Mouse (Mus musculus): ENCODE measurements around the gene Ppp4c. TPM values are rescaled to one million over a fixed set of nuclear protein-coding genes. Genes with fewer than 3 reads are reported as not detected.

The Ppp4c gene
- polyA plus RNA-seq, 1 experiment = 189 TPM

DNA sequence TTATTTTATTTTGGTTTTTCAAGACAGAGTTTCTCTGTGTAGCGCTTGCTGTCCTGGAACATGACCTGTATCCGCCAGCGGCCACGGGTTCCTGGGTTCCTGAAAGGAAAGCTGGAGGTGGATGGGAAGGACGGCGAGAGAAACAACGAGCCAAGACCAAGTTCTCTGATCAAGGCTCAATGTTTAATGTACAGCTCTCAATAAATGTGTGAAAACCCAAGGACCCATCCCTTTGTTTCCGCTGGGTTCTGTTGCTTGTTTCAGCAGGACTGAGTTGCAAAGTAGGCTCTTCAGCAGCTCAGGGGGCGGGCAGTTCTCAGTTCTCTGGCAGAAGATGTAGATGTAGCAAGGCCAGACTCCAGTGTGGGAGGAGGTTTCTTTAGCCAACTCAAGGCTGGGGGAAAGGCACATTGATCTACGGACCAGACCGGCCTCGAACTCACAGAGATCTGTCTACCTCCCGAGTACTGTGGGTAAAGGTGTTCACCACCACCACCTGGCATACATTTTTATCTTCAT lies 50.3 kb downstream of the Ppp4c start:
- TF ChIP-seq MYOD1 (IDR thresholded peaks at IDR 0.05; ENCODE audit: control insufficient read depth, insufficient read length, low read depth) (no peak), CTCF (IDR thresholded peaks at IDR 0.05; ENCODE audit: control insufficient read depth, insufficient read depth, insufficient read length) (no peak), CEBPB (IDR thresholded peaks at IDR 0.05; ENCODE audit: low read depth) (no peak), FOSL1 (IDR thresholded peaks at IDR 0.05; ENCODE audit: insufficient read depth, low read length, poor library complexity, severe bottlenecking) (no peak), USF1 (IDR thresholded peaks at IDR 0.05; ENCODE audit: low read depth) (no peak), MYOG (IDR thresholded peaks at IDR 0.05; ENCODE audit: control insufficient read depth, extremely low read depth, insufficient read length) (no peak), MAX (IDR thresholded peaks at IDR 0.05) (no peak)
- H3K4me3 ChIP-seq (ENCODE audit: insufficient read depth, poor library complexity, severe bottlenecking) = no peak overlapping the region
- no peaks in the 10 kb centered on the region for H3K79me2 ChIP-seq (ENCODE audit: control insufficient read depth, insufficient read depth)
- H3K27me3 ChIP-seq (ENCODE audit: control insufficient read depth, insufficient read depth, insufficient read length) = peaks cover 10% of the 10 kb centered on the region
- no peaks in the 10 kb centered on the region for H3K79me3 ChIP-seq (ENCODE audit: low read depth)
- H3K36me3 ChIP-seq (ENCODE audit: control insufficient read depth, insufficient read depth) = no peaks in the 10 kb centered on the region
- no peak overlapping the region for H3ac ChIP-seq (ENCODE audit: control insufficient read depth, insufficient read length, low read depth)

DNA sequence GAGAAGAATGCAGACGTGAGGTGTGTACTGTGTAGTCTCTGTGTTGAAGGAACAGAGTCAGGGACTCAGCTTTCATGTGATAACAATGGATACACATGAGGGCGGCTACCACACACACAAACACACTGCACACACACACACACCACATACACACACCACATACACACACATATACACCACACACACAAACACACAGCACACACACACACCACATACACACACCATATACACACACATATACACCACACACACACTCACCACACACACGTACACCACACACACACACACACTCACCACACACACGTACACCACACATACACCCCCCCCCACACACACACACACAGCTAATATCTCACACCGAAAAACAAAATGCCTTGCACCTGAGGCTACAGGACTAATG lies 50.8 kb downstream of the Ppp4c start:
- Histone ChIP-seq H3K27me3 (ENCODE audit: control insufficient read depth, insufficient read depth, insufficient read length) (peaks cover 6% of the 10 kb centered on the region), H3K79me3 (ENCODE audit: low read depth) (no peaks in the 10 kb centered on the region), H3ac (ENCODE audit: control insufficient read depth, insufficient read length, low read depth) (no peak overlapping the region), H3K79me2 (ENCODE audit: control insufficient read depth, insufficient read depth) (no peaks in the 10 kb centered on the region), H3K4me3 (ENCODE audit: insufficient read depth, poor library complexity, severe bottlenecking) (no peak overlapping the region), H3K36me3 (ENCODE audit: control insufficient read depth, insufficient read depth) (no peaks in the 10 kb centered on the region)
- TF ChIP-seq CEBPB (IDR thresholded peaks at IDR 0.05; ENCODE audit: low read depth) (no peak), MYOG (IDR thresholded peaks at IDR 0.05; ENCODE audit: control insufficient read depth, extremely low read depth, insufficient read length) (no peak), FOSL1 (IDR thresholded peaks at IDR 0.05; ENCODE audit: insufficient read depth, low read length, poor library complexity, severe bottlenecking) (no peak), MAX (IDR thresholded peaks at IDR 0.05) (no peak), CTCF (IDR thresholded peaks at IDR 0.05; ENCODE audit: control insufficient read depth, insufficient read depth, insufficient read length) (no peak), MYOD1 (IDR thresholded peaks at IDR 0.05; ENCODE audit: control insufficient read depth, insufficient read length, low read depth) (no peak), USF1 (IDR thresholded peaks at IDR 0.05; ENCODE audit: low read depth) (no peak)

GRCm38 (mm10) chr7:126740977-126741376 lies 51.3 kb downstream of the Ppp4c start:
- no peaks in the 10 kb centered on the region for H3K79me2 ChIP-seq (ENCODE audit: control insufficient read depth, insufficient read depth)
- H3K36me3 ChIP-seq (ENCODE audit: control insufficient read depth, insufficient read depth) = no peaks in the 10 kb centered on the region
- TF ChIP-seq MYOD1 (IDR thresholded peaks at IDR 0.05; ENCODE audit: control insufficient read depth, insufficient read length, low read depth) (no peak), MAX (IDR thresholded peaks at IDR 0.05) (no peak), MYOG (IDR thresholded peaks at IDR 0.05; ENCODE audit: control insufficient read depth, extremely low read depth, insufficient read length) (no peak), CEBPB (IDR thresholded peaks at IDR 0.05; ENCODE audit: low read depth) (no peak)
- H3ac ChIP-seq (ENCODE audit: control insufficient read depth, insufficient read length, low read depth) = no peak overlapping the region
- H3K79me3 ChIP-seq (ENCODE audit: low read depth) = no peaks in the 10 kb centered on the region
- no peak overlapping the region for H3K4me3 ChIP-seq (ENCODE audit: insufficient read depth, poor library complexity, severe bottlenecking)
- H3K27me3 ChIP-seq (ENCODE audit: control insufficient read depth, insufficient read depth, insufficient read length) = peaks cover 2% of the 10 kb centered on the region

DNA sequence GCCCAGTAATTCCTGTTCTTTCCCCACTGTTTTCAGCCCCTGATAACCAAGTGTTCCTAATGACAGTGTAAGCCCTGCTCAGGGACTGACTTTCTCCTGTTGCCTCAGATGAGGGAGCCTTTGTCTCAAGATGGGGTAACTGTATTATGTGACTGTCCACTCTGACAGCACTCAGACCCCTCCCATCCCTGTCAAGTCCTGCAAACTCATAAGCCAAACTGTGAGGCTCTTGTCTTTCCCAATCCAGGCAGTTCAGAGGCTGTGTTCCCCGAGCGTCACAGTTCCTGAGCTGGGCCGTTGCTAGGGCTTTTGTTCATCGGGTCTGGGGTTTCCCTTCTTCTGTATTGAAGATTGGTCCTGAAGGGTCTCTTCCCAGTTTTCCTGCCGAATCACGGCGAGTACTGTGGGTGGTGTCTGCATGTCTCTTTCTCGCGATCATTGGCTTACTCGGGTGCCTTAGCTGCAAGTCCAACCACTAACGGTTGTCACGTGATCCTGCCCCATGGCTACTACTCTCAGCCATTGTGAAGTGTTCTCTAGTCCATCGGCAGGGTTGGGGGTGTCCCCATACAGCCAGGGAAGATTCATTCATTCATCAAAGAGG lies 52.1 kb downstream of the Ppp4c start:
- Histone ChIP-seq H3K36me3 (ENCODE audit: control insufficient read depth, insufficient read depth) (no peaks in the 10 kb centered on the region), H3K79me3 (ENCODE audit: low read depth) (no peaks in the 10 kb centered on the region), H3K79me2 (ENCODE audit: control insufficient read depth, insufficient read depth) (no peaks in the 10 kb centered on the region), H3K4me3 (ENCODE audit: insufficient read depth, poor library complexity, severe bottlenecking) (no peak overlapping the region), H3ac (ENCODE audit: control insufficient read depth, insufficient read length, low read depth) (no peak overlapping the region), H3K27me3 (ENCODE audit: control insufficient read depth, insufficient read depth, insufficient read length) (no peaks in the 10 kb centered on the region)
- TF ChIP-seq FOSL1 (IDR thresholded peaks at IDR 0.05; ENCODE audit: insufficient read depth, low read length, poor library complexity, severe bottlenecking) = no peak
- TF ChIP-seq CTCF (IDR thresholded peaks at IDR 0.05; ENCODE audit: control insufficient read depth, insufficient read depth, insufficient read length) = no peak
- no peak for TF ChIP-seq MYOG (IDR thresholded peaks at IDR 0.05; ENCODE audit: control insufficient read depth, extremely low read depth, insufficient read length)
- no peak for TF ChIP-seq MYOD1 (IDR thresholded peaks at IDR 0.05; ENCODE audit: control insufficient read depth, insufficient read length, low read depth)
- no peak for TF ChIP-seq MAX (IDR thresholded peaks at IDR 0.05)
- no peak for TF ChIP-seq USF1 (IDR thresholded peaks at IDR 0.05; ENCODE audit: low read depth)
- TF ChIP-seq CEBPB (IDR thresholded peaks at IDR 0.05; ENCODE audit: low read depth) = no peak

- TF ChIP-seq FOSL1 (IDR thresholded peaks at IDR 0.05; ENCODE audit: insufficient read depth, low read length, poor library complexity, severe bottlenecking) = no peak
- TF ChIP-seq MAX (IDR thresholded peaks at IDR 0.05) = no peak
- no peak for TF ChIP-seq CTCF (IDR thresholded peaks at IDR 0.05; ENCODE audit: control insufficient read depth, insufficient read depth, insufficient read length)
- TF ChIP-seq CEBPB (IDR thresholded peaks at IDR 0.05; ENCODE audit: low read depth) = no peak
- TF ChIP-seq USF1 (IDR thresholded peaks at IDR 0.05; ENCODE audit: low read depth) = no peak
- TF ChIP-seq MYOD1 (IDR thresholded peaks at IDR 0.05; ENCODE audit: control insufficient read depth, insufficient read length, low read depth) = no peak
- no peak for TF ChIP-seq MYOG (IDR thresholded peaks at IDR 0.05; ENCODE audit: control insufficient read depth, extremely low read depth, insufficient read length)
- no peak overlapping the region for H3ac ChIP-seq (ENCODE audit: control insufficient read depth, insufficient read length, low read depth)
- no peak overlapping the region for H3K4me3 ChIP-seq (ENCODE audit: insufficient read depth, poor library complexity, severe bottlenecking)
- H3K36me3 ChIP-seq (ENCODE audit: control insufficient read depth, insufficient read depth) = no peaks in the 10 kb centered on the region
- no peaks in the 10 kb centered on the region for H3K79me3 ChIP-seq (ENCODE audit: low read depth)
- H3K27me3 ChIP-seq (ENCODE audit: control insufficient read depth, insufficient read depth, insufficient read length) = no peaks in the 10 kb centered on the region
- no peaks in the 10 kb centered on the region for H3K79me2 ChIP-seq (ENCODE audit: control insufficient read depth, insufficient read depth)
Measured at GRCm38 (mm10) chr7:126739551-126739950, 52.7 kb downstream of the Ppp4c start.

Data from C2C12 (cell line).